Mouse (Mus musculus) brown adipose tissue, adult 24 weeks (tissue): ENCODE results near the gene Olfr1335. TPM values are rescaled to one million over a fixed set of nuclear protein-coding genes. Genes with fewer than 3 reads are reported as not detected.
"Not testable (repeated sequence)": the region's sequence is repeated elsewhere in the genome, so short reads cannot be mapped to it uniquely, and the experiment has no call there.

Experiments
- H3K27ac ChIP-seq: fragments of 200-500 bp; replicated peaks from 2 replicates; pipeline ENCODE4 v1.5.1; 2012; ENCODE audit warnings: low read depth, mild to moderate bottlenecking, low read length
- H3K4me1 ChIP-seq: fragments of 200-500 bp; 2 replicates; pipeline ENCODE4 v1.6.1; 2012; ENCODE audit warnings: low read length, mixed read lengths; ENCODE audit not compliant: control insufficient read depth, insufficient read depth, insufficient read length
- H3K4me3 ChIP-seq: fragments of 200-500 bp; 2 replicates; pipeline ENCODE4 v1.5.1; 2012; ENCODE audit warnings: low read depth, mild to moderate bottlenecking, low read length, moderate library complexity; ENCODE audit not compliant: insufficient read depth
- polyA plus RNA-seq: library from polyadenylated mRNA; stranded (reverse); fragments of >200 nt; gene quantifications from 2 replicates; pipeline ENCODE4 v1.2.4, GENCODE M21; 2012; ENCODE audit not compliant: missing spikeins, insufficient read depth, insufficient read length

Gene Olfr1335
- not detected in 2 replicates for polyA plus RNA-seq

- Histone ChIP-seq H3K4me3 (no peak within 1 kb of the TSS), H3K4me1 (no peaks in the 10 kb centered on the region), H3K27ac (no peak within 1 kb of the TSS)
Measured at GRCm38 (mm10) chr4:118809844-118810243, at the start of gene Olfr1335. TSS of gene Olfr1335 (minus strand) at chr4:118809944.

- Histone ChIP-seq H3K4me1 (no peaks in the 10 kb centered on the region), H3K4me3 (no peak within 1 kb of the TSS), H3K27ac (no peak within 1 kb of the TSS)
Measured at GRCm38 (mm10) chr4:118836179-118836578, 26.4 kb upstream of the Olfr1335 start, which contains the start of gene Olfr1333. TSS of gene Olfr1333 (minus strand) at chr4:118836279.

- Histone ChIP-seq H3K27ac (no peak overlapping the region), H3K4me3 (no peak overlapping the region), H3K4me1 (no peaks in the 10 kb centered on the region)
Measured at GRCm38 (mm10) chr4:118818921-118819320, 9.2 kb upstream of the Olfr1335 start.

- not testable (repeated sequence) for H3K27ac ChIP-seq, H3K4me1 ChIP-seq
Measured at GRCm38 (mm10) chr4:118792796-118793195, 16.9 kb downstream of the Olfr1335 start.

GRCm38 (mm10) chr4:118782486-118782885, 27.3 kb downstream of the Olfr1335 start, which contains the start of gene Olfr1337:
TSS of gene Olfr1337 (minus strand) at chr4:118782586.
- H3K4me1 ChIP-seq, result no peaks in the 10 kb centered on the region
- H3K4me3 ChIP-seq, result no peak within 1 kb of the TSS
- no peak within 1 kb of the TSS for H3K27ac ChIP-seq

More at GRCm38 (mm10) chr4:118792796-118793195, 16.9 kb downstream of the Olfr1335 start:
- not testable (repeated sequence) for H3K4me3 ChIP-seq

Other genes with a start within 250 kb of the Olfr1335 start
- gene Cfap57, start 189.2 kb downstream of the Olfr1335 start, polyA plus RNA-seq, result not detected in 2 replicates
- 45.1 and 47.8 TPM in 2 replicates for gene Ebna1bp2, start 189.1 kb downstream of the Olfr1335 start, polyA plus RNA-seq
- not detected in 2 replicates for gene Olfr62, start 151.0 kb downstream of the Olfr1335 start, polyA plus RNA-seq
- gene Olfr1342, start 117.2 kb downstream of the Olfr1335 start, polyA plus RNA-seq, result not detected in 2 replicates
- not detected in 2 replicates for gene Olfr1341, start 106.4 kb downstream of the Olfr1335 start, polyA plus RNA-seq
- gene Olfr1340, start 89.8 kb downstream of the Olfr1335 start, polyA plus RNA-seq, result not detected in 2 replicates
- not detected in 2 replicates for gene Olfr1339, start 77.8 kb downstream of the Olfr1335 start, polyA plus RNA-seq
- gene Olfr1338, start 51.2 kb downstream of the Olfr1335 start, polyA plus RNA-seq, result not detected in 2 replicates
- gene Olfr1337, start 27.4 kb downstream of the Olfr1335 start, polyA plus RNA-seq, result not detected in 2 replicates
- not detected in 2 replicates for gene Olfr1333, start 26.3 kb upstream of the Olfr1335 start, polyA plus RNA-seq
- gene Olfr1331, start 54.7 kb upstream of the Olfr1335 start, polyA plus RNA-seq, result not detected in 2 replicates
- not detected in 2 replicates for gene Olfr1330, start 78.7 kb upstream of the Olfr1335 start, polyA plus RNA-seq
- not detected in 2 replicates for gene Olfr1329, start 107.5 kb upstream of the Olfr1335 start, polyA plus RNA-seq
- gene Olfr1328, start 128.7 kb upstream of the Olfr1335 start, polyA plus RNA-seq, result not detected in 2 replicates
- not detected in 2 replicates for gene Lao1, start 151.6 kb upstream of the Olfr1335 start, polyA plus RNA-seq